Mouse (Mus musculus): ENCODE results near the gene Il12rb1. TPM values are rescaled to one million over a fixed set of nuclear protein-coding genes. Genes with fewer than 3 reads are reported as not detected.

Il12rb1 gene
- total and polyA plus RNA-seq, 2 experiments from 2014 or later: not detected

DNA sequence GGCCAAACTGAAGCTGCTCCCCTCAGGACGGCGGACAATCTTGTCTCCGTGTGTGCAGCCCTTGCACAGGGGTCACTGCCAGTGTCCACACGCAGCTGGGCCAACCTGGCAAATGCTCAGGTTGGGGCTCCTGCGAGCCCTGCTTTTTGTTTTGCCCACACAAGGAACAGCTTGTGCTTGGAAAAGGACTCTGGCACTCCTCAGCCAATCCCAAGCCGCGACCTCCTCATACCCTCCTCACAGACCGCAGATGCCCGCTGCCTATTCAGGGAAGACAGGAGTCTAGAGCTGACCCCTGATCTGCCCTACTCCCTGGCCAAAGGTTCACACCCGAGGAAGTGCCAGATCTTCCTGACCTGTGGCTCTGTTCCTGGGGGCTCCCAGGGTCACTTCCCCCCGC, 24.1 kb downstream of the Il12rb1 start:
- Histone ChIP-seq H3K9ac (replicated peaks; ENCODE audit: low read length) (no peak overlapping the region), H3K4me3 (ENCODE audit: low read length) (no peak overlapping the region), H3K4me1 (ENCODE audit: insufficient read depth, low read length) (no peaks in the 10 kb centered on the region), H3K4me2 (ENCODE audit: low read depth, low read length) (no peak overlapping the region), H3K27ac (no peak overlapping the region), H3K27me3 (ENCODE audit: insufficient read depth, low read length) (no peaks in the 10 kb centered on the region), H3K36me3 (ENCODE audit: insufficient read depth, low read length) (no peaks in the 10 kb centered on the region), H3K9me3 (ENCODE audit: low read length) (no peaks in the 10 kb centered on the region)
- peak; percentile 31; the same call in 1 of the 2 replicates for ATAC-seq
- 59% methylated on average over 11 of the region's 11 CpGs for WGBS
- no peak for DNase-seq (ENCODE audit: low spot score)
- TF ChIP-seq CTCF (IDR thresholded peaks at IDR 0.05; ENCODE audit: low read depth): no peak

DNA sequence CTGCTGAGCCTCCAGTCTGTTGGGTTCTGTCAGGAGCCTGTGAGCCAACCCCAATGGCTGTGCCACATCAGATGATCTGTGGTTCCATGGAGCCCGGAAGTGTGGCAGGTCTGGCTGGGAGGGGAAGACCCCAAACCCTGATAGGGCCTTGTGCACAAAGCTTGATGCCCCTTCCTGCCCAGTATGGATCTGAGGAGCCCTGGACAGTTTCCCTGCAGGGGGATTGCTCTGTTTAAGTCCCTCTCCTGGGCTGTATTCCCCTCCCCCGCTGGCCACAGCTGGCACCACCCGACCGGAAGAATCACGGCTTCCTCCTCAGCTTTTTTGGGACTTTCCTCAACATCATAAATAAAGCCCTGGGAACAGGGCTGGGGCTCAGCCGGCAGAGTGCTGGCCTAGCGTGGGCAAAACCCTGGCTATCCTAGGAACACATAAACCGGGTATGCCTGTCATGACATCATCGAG, 24.8 kb downstream of the Il12rb1 start:
- H3K9me3 ChIP-seq (ENCODE audit: low read length): no peaks in the 10 kb centered on the region
- DNase-seq (ENCODE audit: low spot score) (no peak), ATAC-seq (no peak)
- H3K27me3 ChIP-seq (ENCODE audit: insufficient read depth, low read length): no peaks in the 10 kb centered on the region
- no peak overlapping the region for H3K4me3 ChIP-seq (ENCODE audit: low read length)
- no peaks in the 10 kb centered on the region for H3K4me1 ChIP-seq (ENCODE audit: insufficient read depth, low read length)
- no peak for TF ChIP-seq CTCF (IDR thresholded peaks at IDR 0.05; ENCODE audit: low read depth)
- no peak overlapping the region for H3K4me2 ChIP-seq (ENCODE audit: low read depth, low read length)
- H3K9ac ChIP-seq (replicated peaks; ENCODE audit: low read length): no peak overlapping the region
- H3K36me3 ChIP-seq (ENCODE audit: insufficient read depth, low read length): no peaks in the 10 kb centered on the region
- WGBS: 52% methylated on average over 9 of the region's 9 CpGs
- H3K27ac ChIP-seq: no peak overlapping the region

DNA sequence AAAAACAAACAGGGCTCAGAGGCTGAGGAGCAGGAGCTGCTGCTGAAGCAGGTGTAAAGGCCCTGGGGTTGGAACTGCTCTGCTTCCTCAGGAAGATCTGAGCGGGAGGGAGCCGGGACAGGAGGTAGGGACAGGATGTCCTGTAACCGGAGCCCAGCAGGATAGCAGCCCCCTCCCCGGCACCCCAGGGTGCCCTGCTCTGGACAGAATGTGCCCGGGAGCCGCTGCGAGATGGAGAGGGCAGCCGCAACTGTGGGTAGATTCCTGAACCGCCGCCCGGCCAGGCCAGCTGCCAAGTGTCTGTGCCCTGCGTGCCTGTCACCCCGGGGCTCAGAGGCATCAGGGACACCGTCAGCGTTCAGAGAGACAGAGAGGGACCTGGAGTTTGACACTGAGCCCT, 25.3 kb downstream of the Il12rb1 start:
- Histone ChIP-seq H3K4me2 (ENCODE audit: low read depth, low read length) (no peak overlapping the region), H3K9ac (replicated peaks; ENCODE audit: low read length) (no peak overlapping the region), H3K4me3 (ENCODE audit: low read length) (no peak overlapping the region), H3K27me3 (ENCODE audit: insufficient read depth, low read length) (no peaks in the 10 kb centered on the region), H3K36me3 (ENCODE audit: insufficient read depth, low read length) (no peaks in the 10 kb centered on the region), H3K9me3 (ENCODE audit: low read length) (no peaks in the 10 kb centered on the region), H3K4me1 (ENCODE audit: insufficient read depth, low read length) (0 out of 2 replicates have a peak, but pooled peaks cover 2% of the 10 kb centered on the region), H3K27ac (no peak overlapping the region)
- WGBS: 33% methylated on average over 15 of the region's 15 CpGs
- TF ChIP-seq CTCF (IDR thresholded peaks at IDR 0.05; ENCODE audit: low read depth): no peak
- no peak for ATAC-seq
- DNase-seq (ENCODE audit: low spot score): no peak

GRCm38 (mm10) chr8:70834071-70834470, 25.8 kb downstream of the Il12rb1 start:
- no peaks in the 10 kb centered on the region for H3K36me3 ChIP-seq (ENCODE audit: insufficient read depth, low read length)
- H3K4me1 ChIP-seq (ENCODE audit: insufficient read depth, low read length): 0 out of 2 replicates have a peak, but pooled peaks cover 6% of the 10 kb centered on the region
- WGBS: 97% methylated on average over 3 of the region's 3 CpGs
- no peak overlapping the region for H3K4me3 ChIP-seq (ENCODE audit: low read length)
- H3K9ac ChIP-seq (replicated peaks; ENCODE audit: low read length): no peak overlapping the region
- no peak for DNase-seq (ENCODE audit: low spot score)
- TF ChIP-seq CTCF (IDR thresholded peaks at IDR 0.05; ENCODE audit: low read depth): no peak
- no peak overlapping the region for H3K4me2 ChIP-seq (ENCODE audit: low read depth, low read length)
- H3K9me3 ChIP-seq (ENCODE audit: low read length): no peaks in the 10 kb centered on the region
- no peak overlapping the region for H3K27ac ChIP-seq
- no peak for ATAC-seq
- H3K27me3 ChIP-seq (ENCODE audit: insufficient read depth, low read length): no peaks in the 10 kb centered on the region

DNA sequence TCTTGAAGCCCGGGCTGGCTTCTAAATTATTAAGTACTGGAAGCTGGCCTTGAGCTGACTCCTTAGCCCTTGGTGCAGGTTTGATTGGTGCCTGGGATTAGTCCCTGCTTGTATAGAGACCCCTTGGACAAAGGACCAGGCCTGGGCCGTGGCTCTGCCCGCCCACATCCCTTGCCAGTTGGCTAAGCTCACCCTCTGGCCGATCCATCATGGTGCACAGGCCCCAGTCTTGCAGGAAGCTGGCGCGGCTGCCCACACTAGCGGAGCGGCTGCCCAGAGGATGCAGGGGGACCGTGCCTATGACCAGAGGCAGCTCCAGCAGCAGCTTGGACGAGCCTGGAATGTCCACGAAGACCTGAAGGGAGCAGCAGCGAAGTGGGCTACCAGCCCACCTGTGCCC, 28.4 kb downstream of the Il12rb1 start:
- no peak overlapping the region for H3K4me3 ChIP-seq (ENCODE audit: low read length)
- DNase-seq (ENCODE audit: low spot score) (no peak), ATAC-seq (no peak)
- no peak overlapping the region for H3K27ac ChIP-seq
- 84% methylated on average over 12 of the region's 12 CpGs for WGBS
- no peaks in the 10 kb centered on the region for H3K27me3 ChIP-seq (ENCODE audit: insufficient read depth, low read length)
- no peak overlapping the region for H3K4me2 ChIP-seq (ENCODE audit: low read depth, low read length)
- H3K9ac ChIP-seq (replicated peaks; ENCODE audit: low read length): no peak overlapping the region
- TF ChIP-seq CTCF (IDR thresholded peaks at IDR 0.05; ENCODE audit: low read depth): no peak
- H3K9me3 ChIP-seq (ENCODE audit: low read length): no peaks in the 10 kb centered on the region
- no peaks in the 10 kb centered on the region for H3K36me3 ChIP-seq (ENCODE audit: insufficient read depth, low read length)
- H3K4me1 ChIP-seq (ENCODE audit: insufficient read depth, low read length): 0 out of 2 replicates have a peak, but pooled peaks cover 6% of the 10 kb centered on the region

GRCm38 (mm10) chr8:70838654-70839407, 30.6 kb downstream of the Il12rb1 start:
- no peaks in the 10 kb centered on the region for H3K9me3 ChIP-seq (ENCODE audit: low read length)
- no peaks in the 10 kb centered on the region for H3K36me3 ChIP-seq (ENCODE audit: insufficient read depth, low read length)
- peak overlapping the region; percentile 57 for H3K4me3 ChIP-seq (ENCODE audit: low read length)
- peak overlapping the region; percentile 63 for H3K9ac ChIP-seq (replicated peaks; ENCODE audit: low read length)
- no peaks in the 10 kb centered on the region for H3K27me3 ChIP-seq (ENCODE audit: insufficient read depth, low read length)
- H3K4me2 ChIP-seq (ENCODE audit: low read depth, low read length): peak overlapping the region; percentile 82
- TF ChIP-seq CTCF (IDR thresholded peaks at IDR 0.05; ENCODE audit: low read depth): no peak
- 0 out of 2 replicates have a peak, but pooled peaks cover 6% of the 10 kb centered on the region for H3K4me1 ChIP-seq (ENCODE audit: insufficient read depth, low read length)
- ATAC-seq (peak; percentile 61), DNase-seq (ENCODE audit: low spot score) (peak; percentile 83)
- 2% methylated on average over 66 of the region's 66 CpGs for WGBS
- peak overlapping the region; percentile 93 for H3K27ac ChIP-seq
